Mouse (Mus musculus) bone marrow, adult 2 months (tissue): ENCODE results near the gene Kifc5b. TPM values are rescaled to one million over a fixed set of nuclear protein-coding genes. Genes with fewer than 3 reads are reported as not detected.

Experiments used
- H3K27ac ChIP-seq: fragments of 200-500 bp; 2 replicates; pipeline ENCODE4 v1.5.1; 2012; ENCODE audit warnings: low read depth, mild to moderate bottlenecking, control low read depth, inconsistent platforms, low read length; ENCODE audit not compliant: control insufficient read depth, poor library complexity, insufficient read depth
- H3K4me1 ChIP-seq: fragments of 200-500 bp; 2 replicates; pipeline ENCODE4 v1.6.1; 2011; ENCODE audit warnings: low read length; ENCODE audit not compliant: control insufficient read depth, insufficient read depth
- H3K4me3 ChIP-seq: fragments of 200-500 bp; replicated peaks from 2 replicates; pipeline ENCODE3; 2011; ENCODE audit warnings: mild to moderate bottlenecking, low read depth, low read length, control low read depth; ENCODE audit not compliant: control insufficient read depth
- CTCF ChIP-seq: fragments of 200-500 bp; IDR thresholded peaks from 2 replicates; pipeline ENCODE4 v1.5.1; 2011; ENCODE audit warnings: low read length, control low read depth; ENCODE audit not compliant: control insufficient read depth, insufficient read depth
- POLR2A ChIP-seq: fragments of 200-500 bp; IDR thresholded peaks from 2 replicates; pipeline ENCODE4 v1.6.1; 2011; ENCODE audit warnings: low read depth, mild to moderate bottlenecking, control low read depth, low read length, borderline replicate concordance; ENCODE audit not compliant: control insufficient read depth
- WGBS: fragments of 180-500 bp; shearing (Covaris S2); methylation state at CpG from one replicate; pipeline ENCODE4 v1.1.7; 2018; 5-methylcytosine and 5-hydroxymethylcytosine counted together
- polyA plus RNA-seq: library from polyadenylated mRNA; stranded (reverse); fragments of >200 nt; gene quantifications from 2 replicates; pipeline ENCODE4 v1.2.4, GENCODE M21; 2011; ENCODE audit warnings: low replicate concordance; ENCODE audit not compliant: missing spikeins, insufficient read depth, insufficient read length

Kifc5b gene
- polyA plus RNA-seq = 30.8 and 50.8 TPM in 2 replicates

GRCm38 (mm10) chr17:26916711-26917482 is at the start of gene Kifc5b:
TSS of gene Kifc5b (plus strand) at chr17:26917091.
- under 1% methylated on average over 69 of the region's 72 CpGs for WGBS
- H3K4me1 ChIP-seq = no peaks in the 10 kb centered on the region
- peak within 1 kb of the TSS; percentile 68 for H3K27ac ChIP-seq
- H3K4me3 ChIP-seq = peak within 1 kb of the TSS; percentile 95
- TF ChIP-seq CTCF = peak; percentile 100
- TF ChIP-seq POLR2A = peak; percentile 74; the same call in 1 of the 2 replicates

- no peak for TF ChIP-seq POLR2A
- no peak for TF ChIP-seq CTCF
- Histone ChIP-seq H3K27ac (no peak overlapping the region), H3K4me3 (no peak overlapping the region), H3K4me1 (no peaks in the 10 kb centered on the region)
- WGBS = 28% methylated on average over 5 of the region's 5 CpGs
These were observed 48.1 kb upstream of the Kifc5b start for GRCm38 (mm10) chr17:26868756-26869155.

GRCm38 (mm10) chr17:26872870-26873269 is 44.0 kb upstream of the Kifc5b start:
- 72% methylated on average over 3 of the region's 3 CpGs for WGBS
- no peak overlapping the region for H3K4me3 ChIP-seq
- no peaks in the 10 kb centered on the region for H3K4me1 ChIP-seq
- TF ChIP-seq CTCF (no peak), POLR2A (no peak)
- no peak overlapping the region for H3K27ac ChIP-seq

- Histone ChIP-seq H3K4me1 (no peaks in the 10 kb centered on the region), H3K27ac (no peak overlapping the region), H3K4me3 (no peak overlapping the region)
- TF ChIP-seq POLR2A (no peak), CTCF (no peak)
- 81% methylated on average over 8 of the region's 8 CpGs for WGBS
These were observed 43.4 kb upstream of the Kifc5b start for GRCm38 (mm10) chr17:26873502-26873901.

GRCm38 (mm10) chr17:26874542-26874941 is 42.3 kb upstream of the Kifc5b start:
- 76% methylated on average over 11 of the region's 11 CpGs for WGBS

GRCm38 (mm10) chr17:26877927-26878326 is 39.0 kb upstream of the Kifc5b start:
- no peak for TF ChIP-seq POLR2A
- no peak for TF ChIP-seq CTCF
- 86% methylated on average over 7 of the region's 7 CpGs for WGBS

More at GRCm38 (mm10) chr17:26874542-26874941, 42.3 kb upstream of the Kifc5b start:
- no peaks in the 10 kb centered on the region for H3K4me1 ChIP-seq
- no peak overlapping the region for H3K4me3 ChIP-seq
- TF ChIP-seq CTCF (no peak), POLR2A (no peak)
- H3K27ac ChIP-seq = no peak overlapping the region

GRCm38 (mm10) chr17:26879235-26879634 is 37.7 kb upstream of the Kifc5b start:
- H3K4me3 ChIP-seq = no peak overlapping the region
- no peak overlapping the region for H3K27ac ChIP-seq
- H3K4me1 ChIP-seq = no peaks in the 10 kb centered on the region
- WGBS = 88% methylated on average over 6 of the region's 6 CpGs
- TF ChIP-seq POLR2A (no peak), CTCF (0 out of 2 replicates have a peak, but pooled peaks have one; percentile 31)

More at GRCm38 (mm10) chr17:26877927-26878326, 39.0 kb upstream of the Kifc5b start:
- Histone ChIP-seq H3K27ac (no peak overlapping the region), H3K4me3 (no peak overlapping the region), H3K4me1 (no peaks in the 10 kb centered on the region)

- no peak overlapping the region for H3K27ac ChIP-seq
These were observed 34.2 kb upstream of the Kifc5b start for GRCm38 (mm10) chr17:26882706-26883105.

More at GRCm38 (mm10) chr17:26882706-26883105, 34.2 kb upstream of the Kifc5b start:
- Histone ChIP-seq H3K4me1 (peaks cover 3% of the 10 kb centered on the region; the same call in 1 of the 2 replicates), H3K4me3 (no peak overlapping the region)
- no peak for TF ChIP-seq CTCF
- TF ChIP-seq POLR2A = no peak
- 83% methylated on average over 1 of the region's 1 CpGs for WGBS
